Mouse (Mus musculus): ENCODE measurements around the gene Ptcra.
A peak's percentile ranks its signal among the peaks of the same experiment; 100 is the strongest.

DNA sequence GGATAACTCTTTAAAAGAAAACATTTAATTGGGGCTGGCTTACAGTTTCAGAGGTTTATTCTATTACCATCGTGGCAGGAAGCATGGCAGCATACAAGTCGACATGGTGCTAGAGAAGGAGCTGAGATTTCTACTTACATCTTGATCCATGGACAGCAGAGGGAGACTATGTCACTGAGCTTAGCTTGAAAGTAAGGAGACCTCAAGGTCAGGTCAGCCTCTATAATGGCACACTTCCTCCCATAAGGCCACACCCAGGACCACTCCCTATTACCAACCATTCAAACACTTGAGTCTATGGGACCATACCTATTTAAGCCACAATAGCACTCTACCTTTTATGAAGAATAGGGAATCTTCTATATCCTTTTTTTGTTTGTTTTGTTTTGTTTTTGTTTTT, 29.5 kb upstream of the Ptcra start:
- no peak for TF ChIP-seq EP300 (IDR thresholded peaks at IDR 0.05; ENCODE audit: low read length)
- TF ChIP-seq TBP (conservative IDR thresholded peaks at IDR 0.05; ENCODE audit: low read depth, low read length) = no peak
- no peak for TF ChIP-seq ZC3H11A (IDR thresholded peaks at IDR 0.05; ENCODE audit: low read depth, low read length)
- TF ChIP-seq POLR2A (IDR thresholded peaks at IDR 0.05; ENCODE audit: low read depth, low read length) = no peak
- no peak for TF ChIP-seq NRF1 (IDR thresholded peaks at IDR 0.05; ENCODE audit: low read depth, low read length)
- no peak for TF ChIP-seq TCF12 (IDR thresholded peaks at IDR 0.05; ENCODE audit: low read depth, low read length)
- no peak for TF ChIP-seq HCFC1 (IDR thresholded peaks at IDR 0.05; ENCODE audit: low read depth, low read length)
- no peak for TF ChIP-seq MYC (IDR thresholded peaks at IDR 0.05; ENCODE audit: low read depth, low read length)
- TF ChIP-seq CTCF (conservative IDR thresholded peaks at IDR 0.05 in 1 of 2, IDR thresholded peaks at IDR 0.05 in 1 of 2; ENCODE audit: low read depth in 2 of 2, low read length in 2 of 2) = peak in 1 of 2 experiments; percentile 40; a peak in 2 of 4 replicates
- TF ChIP-seq E2F4 (IDR thresholded peaks at IDR 0.05; ENCODE audit: insufficient replicate concordance, low read depth, low read length) = no peak
- no peak for TF ChIP-seq ETS1 (conservative IDR thresholded peaks at IDR 0.05; ENCODE audit: low read depth, low read length)
